Mouse (Mus musculus) erythroid progenitor cell, adult 5-6 weeks (primary cell): ENCODE measurements around the gene Dyrk2. TPM values are rescaled to one million over a fixed set of nuclear protein-coding genes. Genes with fewer than 3 reads are reported as not detected.

ENCODE experiments used
- ATAC-seq: replicated peaks from 2 replicates; pipeline ENCODE4 v1.8.0; 2016; ENCODE audit warnings: moderate number of reproducible peaks, mild to moderate bottlenecking, moderate TSS enrichment, inconsistent platforms; ENCODE audit not compliant: poor library complexity, low FRiP score, severe bottlenecking
- total RNA-seq, 2 experiments: library from RNA; stranded (forward) in 1 of 2; stranded (reverse) in 1 of 2; fragments of 150-400 nt in 1 of 2; fragments of 186-747, 209-891 nt in 1 of 2; gene quantifications; 2 replicates each; pipeline versions ENCODE4 v1.2.3 to v1.2.4; 2015 to 2017; ENCODE audit warnings: low replicate concordance in 2 of 2

The Dyrk2 gene
- total RNA-seq (2015; ENCODE audit: low replicate concordance) (5.4 and 6.3 TPM in 2 replicates), total RNA-seq (2017; ENCODE audit: low replicate concordance) (2.2 and 6.8 TPM in 2 replicates)

GRCm38 (mm10) chr10:118870201-118870980 is at the start of gene Dyrk2:
TSS of gene Dyrk2 (minus strand) at chr10:118870209.
- no peak for ATAC-seq

GRCm38 (mm10) chr10:118902625-118903024 is 32.6 kb upstream of the Dyrk2 start:
- no peak for ATAC-seq

- no peak for ATAC-seq
Measured at GRCm38 (mm10) chr10:118893645-118894044, 23.6 kb upstream of the Dyrk2 start.

- ATAC-seq: no peak
Measured at GRCm38 (mm10) chr10:118884126-118884525, 14.1 kb upstream of the Dyrk2 start.

- no peak for ATAC-seq
Measured at GRCm38 (mm10) chr10:118883317-118883716, 13.3 kb upstream of the Dyrk2 start.

GRCm38 (mm10) chr10:118882258-118882885 is 12.4 kb upstream of the Dyrk2 start:
- no peak for ATAC-seq

- no peak for ATAC-seq
Measured at GRCm38 (mm10) chr10:118880776-118881175, 10.8 kb upstream of the Dyrk2 start.

GRCm38 (mm10) chr10:118872196-118872595 is 2.2 kb upstream of the Dyrk2 start:
- no peak for ATAC-seq

- ATAC-seq: no peak
Measured at GRCm38 (mm10) chr10:118869591-118870001, 413 bp downstream of the Dyrk2 start.

GRCm38 (mm10) chr10:118868601-118869590 is 1.1 kb downstream of the Dyrk2 start:
- ATAC-seq: no peak

GRCm38 (mm10) chr10:118867896-118868600 is 2.0 kb downstream of the Dyrk2 start:
- ATAC-seq: no peak

GRCm38 (mm10) chr10:118867304-118867895 is 2.6 kb downstream of the Dyrk2 start:
- ATAC-seq: no peak

- no peak for ATAC-seq
Measured at GRCm38 (mm10) chr10:118864976-118865375, 5.0 kb downstream of the Dyrk2 start.

- no peak for ATAC-seq
Measured at GRCm38 (mm10) chr10:118863611-118864010, 6.4 kb downstream of the Dyrk2 start.

- no peak for ATAC-seq
Measured at GRCm38 (mm10) chr10:118862233-118862632, 7.8 kb downstream of the Dyrk2 start.

GRCm38 (mm10) chr10:118861234-118862025 is 8.6 kb downstream of the Dyrk2 start:
- ATAC-seq: no peak

- no peak for ATAC-seq
Measured at GRCm38 (mm10) chr10:118859655-118860054, 10.4 kb downstream of the Dyrk2 start.

- no peak for ATAC-seq
Measured at GRCm38 (mm10) chr10:118854641-118855040, 15.4 kb downstream of the Dyrk2 start.
